Mouse (Mus musculus) forebrain, postnatal 0 days (tissue): ENCODE measurements around the gene Prim2. TPM values are rescaled to one million over a fixed set of nuclear protein-coding genes. Genes with fewer than 3 reads are reported as not detected.

Experiments
- ATAC-seq: fragments of 200-750 bp; cut with Nextera tagmentation; 2 replicates; pipeline ENCODE4 v1.8.0; 2017; ENCODE audit warnings: mild to moderate bottlenecking, moderate library complexity
- DNase-seq: peaks from one replicate; pipeline ENCODE4 v3.0.0-alpha.2; 2015
- H3K27ac ChIP-seq: fragments of 300-500 bp; sonication (generic); 2 replicates; pipeline ENCODE4 v1.5.1; 2014; ENCODE audit warnings: low read depth, mild to moderate bottlenecking, antibody characterized with exemption, low read length, moderate library complexity, mixed read lengths
- H3K27me3 ChIP-seq: fragments of 300-500 bp; sonication (generic); 2 replicates; pipeline ENCODE4 v1.6.1; 2014; ENCODE audit warnings: mild to moderate bottlenecking, low read length, mixed read lengths; ENCODE audit not compliant: insufficient read depth
- H3K36me3 ChIP-seq: fragments of 300-500 bp; sonication (generic); 2 replicates; pipeline ENCODE4 v1.6.1; 2014; ENCODE audit warnings: mild to moderate bottlenecking, moderate library complexity; ENCODE audit not compliant: insufficient read depth
- H3K4me1 ChIP-seq: fragments of 300-500 bp; sonication (generic); 2 replicates; pipeline ENCODE4 v1.6.1; 2014; ENCODE audit warnings: antibody characterized with exemption; ENCODE audit not compliant: insufficient read depth
- H3K4me2 ChIP-seq: fragments of 300-500 bp; sonication (generic); 2 replicates; pipeline ENCODE4 v1.6.1; 2014; ENCODE audit warnings: low read depth, mild to moderate bottlenecking, moderate library complexity
- H3K4me3 ChIP-seq: fragments of 300-500 bp; sonication (generic); 2 replicates; pipeline ENCODE4 v1.5.1; 2014; ENCODE audit warnings: low read depth, low read length, mixed read lengths
- H3K9ac ChIP-seq: fragments of 300-500 bp; sonication (generic); 2 replicates; pipeline ENCODE4 v1.6.1; 2014; ENCODE audit warnings: mild to moderate bottlenecking
- H3K9me3 ChIP-seq: fragments of 300-500 bp; sonication (generic); 2 replicates; pipeline ENCODE4 v1.6.1; 2016; ENCODE audit warnings: low read length
- CTCF ChIP-seq: sonication (generic); IDR thresholded peaks from 2 replicates; pipeline ENCODE4 v1.5.1; 2016; ENCODE audit warnings: antibody characterized with exemption, control low read depth, low read depth
- WGBS: fragments of 180-500 bp; shearing (Covaris S2); extraction: QIAGEN DNeasy Blood & Tissue Kit; methylation state at CpG from one replicate; pipeline ENCODE4 v1.1.7; 2014; 5-methylcytosine and 5-hydroxymethylcytosine counted together
- polyA plus RNA-seq: library from polyadenylated mRNA; unstranded; fragments of >200 nt; fragmentation: Nextera tagmentation; extraction: Ambion mirVana; gene quantifications from 2 replicates; pipeline ENCODE4 v1.2.1, GENCODE M21; 2015
- total RNA-seq: library from RNA; depleted of rRNA; stranded (reverse); fragments of >200 nt; gene quantifications from 2 replicates; pipeline ENCODE4 v1.2.3, GENCODE M21; 2014

The Prim2 gene
- total and polyA plus RNA-seq, 2 experiments from 2014 or later = 18.3 to 26.9 TPM

DNA sequence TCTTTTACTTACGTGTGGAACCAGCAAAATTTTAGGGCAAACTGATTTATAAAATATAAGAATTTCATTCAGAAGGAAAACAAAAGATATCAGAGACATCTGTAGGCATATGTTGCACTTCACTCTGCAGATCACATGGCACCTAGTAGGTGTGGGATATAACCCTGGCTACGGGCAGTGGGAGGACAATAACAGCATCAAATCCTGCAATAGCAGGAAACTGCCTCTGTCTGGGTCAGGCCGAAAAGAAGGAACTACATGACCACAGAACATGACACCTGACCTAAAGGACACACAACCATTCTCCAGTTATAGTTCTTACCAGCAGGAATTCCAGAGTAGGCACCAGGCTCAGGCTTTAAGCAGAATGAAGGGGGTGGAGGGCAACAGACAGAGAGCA is 137.7 kb downstream of the Prim2 start:
- ATAC-seq (no peak), DNase-seq (no peak)
- 73% methylated on average over 3 of the region's 3 CpGs for WGBS
- no peak overlapping the region for H3K27ac ChIP-seq
- H3K9me3 ChIP-seq = no peaks in the 10 kb centered on the region
- no peaks in the 10 kb centered on the region for H3K36me3 ChIP-seq
- H3K4me2 ChIP-seq = no peak overlapping the region
- H3K4me1 ChIP-seq = peaks cover 11% of the 10 kb centered on the region
- H3K4me3 ChIP-seq = no peak overlapping the region
- TF ChIP-seq CTCF = no peak
- no peaks in the 10 kb centered on the region for H3K27me3 ChIP-seq
- H3K9ac ChIP-seq = no peak overlapping the region

DNA sequence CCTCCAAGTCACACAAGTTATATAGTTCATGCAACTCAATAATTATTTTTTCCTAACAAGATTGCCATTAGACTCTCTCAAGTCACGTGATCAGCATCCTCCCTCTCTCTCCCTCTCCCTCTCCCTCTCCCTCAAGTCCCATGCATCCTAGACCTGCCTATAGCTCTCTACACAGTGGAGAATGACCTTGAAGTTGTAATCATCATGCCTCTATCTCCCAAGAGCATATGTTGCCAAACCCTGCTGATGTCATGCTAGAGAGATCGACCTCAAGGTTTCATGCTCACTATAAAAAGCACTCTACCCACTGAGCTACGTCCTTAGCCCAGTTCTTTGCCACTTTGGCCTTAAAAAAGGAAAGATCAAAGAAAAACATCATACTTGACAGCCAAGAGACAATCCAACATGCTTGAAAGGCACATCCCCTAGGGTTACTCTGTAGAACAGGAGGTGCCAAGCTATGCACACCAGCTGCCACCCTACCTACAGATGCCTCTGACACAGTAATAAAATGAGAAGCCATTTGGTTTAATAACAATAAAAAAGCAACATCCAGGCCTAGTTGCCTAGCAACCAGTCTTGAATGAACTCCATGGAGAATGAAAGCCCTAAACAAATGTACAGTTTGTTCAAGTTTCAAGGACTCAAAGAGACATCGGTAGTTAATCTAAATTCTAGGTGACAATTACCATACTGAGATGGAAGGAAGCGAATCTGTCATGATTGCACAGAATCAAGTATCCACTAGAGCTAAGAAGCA is 138.3 kb downstream of the Prim2 start:
- Histone ChIP-seq H3K36me3 (no peaks in the 10 kb centered on the region), H3K4me2 (no peak overlapping the region), H3K9me3 (no peaks in the 10 kb centered on the region), H3K4me1 (peaks cover 11% of the 10 kb centered on the region), H3K4me3 (no peak overlapping the region), H3K27me3 (no peaks in the 10 kb centered on the region), H3K9ac (no peak overlapping the region), H3K27ac (peak overlapping the region; percentile 24; the same call in 1 of the 2 replicates)
- peak; percentile 57 for DNase-seq
- TF ChIP-seq CTCF = no peak
- ATAC-seq = peak; percentile 63; the same call in 1 of the 2 replicates
- 48% methylated on average over 5 of the region's 5 CpGs for WGBS

DNA sequence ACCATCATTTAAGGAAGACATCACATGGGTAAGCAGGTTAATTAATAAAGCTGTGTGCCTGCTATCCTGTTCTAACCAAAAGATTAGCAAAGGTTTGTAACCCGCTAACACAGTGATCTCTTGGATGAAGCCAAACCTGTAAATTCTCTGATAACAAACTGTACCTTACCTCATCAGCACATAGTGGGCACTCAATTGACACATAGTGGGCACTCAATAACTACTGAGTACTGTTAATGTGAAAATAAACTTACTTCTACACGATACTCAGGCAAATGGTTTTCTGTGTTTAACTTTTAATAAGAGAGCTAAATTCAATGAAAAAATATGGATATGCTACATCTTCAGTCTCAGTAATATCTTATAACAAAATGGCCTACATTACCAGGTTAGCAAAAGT is 139.1 kb downstream of the Prim2 start:
- Histone ChIP-seq H3K9me3 (no peaks in the 10 kb centered on the region), H3K4me1 (peaks cover 11% of the 10 kb centered on the region), H3K36me3 (no peaks in the 10 kb centered on the region), H3K9ac (no peak overlapping the region), H3K4me2 (no peak overlapping the region), H3K4me3 (no peak overlapping the region), H3K27me3 (no peaks in the 10 kb centered on the region), H3K27ac (no peak overlapping the region)
- no peak for TF ChIP-seq CTCF
- DNase-seq (no peak), ATAC-seq (no peak)
- WGBS = 96% methylated on average over 2 of the region's 2 CpGs

DNA sequence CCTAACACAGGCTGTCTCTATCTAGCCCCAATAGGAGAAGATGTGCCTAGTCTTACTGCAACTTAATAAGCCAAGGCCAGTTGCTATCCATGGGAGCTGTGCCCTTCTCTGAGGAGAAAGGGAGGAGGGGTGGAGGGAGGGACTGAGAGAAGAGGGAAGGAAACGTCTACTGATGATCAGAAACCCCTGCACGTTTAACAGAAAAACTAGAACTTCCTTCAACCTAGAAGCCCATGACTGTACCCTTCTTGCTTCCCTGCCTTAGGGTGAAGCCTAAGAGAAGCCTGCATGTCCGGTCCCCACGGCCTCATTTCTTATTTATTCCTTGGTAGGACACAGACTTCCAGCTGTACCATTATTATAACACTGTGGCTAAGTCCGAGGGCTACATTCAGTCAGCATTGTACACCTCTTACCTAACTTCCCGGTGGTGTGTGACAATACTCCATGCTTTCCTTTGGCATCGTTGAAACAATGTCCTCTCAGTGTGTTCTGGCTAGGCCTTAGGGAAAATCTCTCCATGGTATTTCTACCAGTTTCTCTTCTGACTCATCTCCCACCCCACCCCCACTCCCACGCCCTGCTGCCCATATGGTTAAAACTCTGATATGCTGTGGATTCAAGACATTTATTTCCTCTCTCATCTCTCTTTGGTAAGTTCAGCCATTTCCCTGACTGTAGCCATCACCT is 139.9 kb downstream of the Prim2 start:
- H3K27ac ChIP-seq = no peak overlapping the region
- WGBS = 85% methylated on average over 8 of the region's 8 CpGs

DNA sequence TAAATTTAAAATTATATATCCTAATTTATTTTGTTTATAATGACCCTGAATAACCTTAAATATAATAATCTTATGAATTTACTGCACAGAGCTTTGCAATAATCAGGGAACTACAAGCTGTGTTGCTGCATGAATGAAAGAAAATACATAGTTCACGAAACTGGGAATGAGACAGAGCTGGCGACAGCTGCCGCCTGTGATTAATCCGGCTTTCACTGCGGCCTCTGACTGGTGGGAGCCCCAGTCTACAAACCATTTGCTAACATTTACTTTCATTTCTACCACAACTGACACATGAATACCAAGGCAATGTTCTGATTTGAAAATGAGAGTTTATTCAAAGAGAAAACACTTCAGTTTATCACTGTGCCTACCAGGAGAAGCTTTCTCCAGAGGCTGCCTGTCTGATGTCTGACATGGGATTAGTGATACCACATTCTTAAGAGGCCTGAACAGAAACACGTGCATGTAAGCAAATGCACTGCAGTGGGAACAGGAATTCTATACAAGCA is 142.2 kb downstream of the Prim2 start:
- ATAC-seq (peak; percentile 53; the same call in 1 of the 2 replicates), DNase-seq (no peak)
- Histone ChIP-seq H3K36me3 (no peaks in the 10 kb centered on the region), H3K27me3 (no peaks in the 10 kb centered on the region), H3K9me3 (no peaks in the 10 kb centered on the region), H3K4me1 (peaks cover 11% of the 10 kb centered on the region), H3K27ac (no peak overlapping the region), H3K9ac (no peak overlapping the region), H3K4me3 (no peak overlapping the region), H3K4me2 (no peak overlapping the region)
- TF ChIP-seq CTCF = no peak
- WGBS = 28% methylated on average over 6 of the region's 6 CpGs

More for the DNA sequence above, 139.9 kb downstream of the Prim2 start:
- ATAC-seq = no peak
- H3K27me3 ChIP-seq = no peaks in the 10 kb centered on the region
- H3K9ac ChIP-seq = no peak overlapping the region
- no peaks in the 10 kb centered on the region for H3K36me3 ChIP-seq
- DNase-seq = no peak
- no peak for TF ChIP-seq CTCF
- H3K4me2 ChIP-seq = no peak overlapping the region
- peaks cover 11% of the 10 kb centered on the region for H3K4me1 ChIP-seq
- no peaks in the 10 kb centered on the region for H3K9me3 ChIP-seq
- no peak overlapping the region for H3K4me3 ChIP-seq

DNA sequence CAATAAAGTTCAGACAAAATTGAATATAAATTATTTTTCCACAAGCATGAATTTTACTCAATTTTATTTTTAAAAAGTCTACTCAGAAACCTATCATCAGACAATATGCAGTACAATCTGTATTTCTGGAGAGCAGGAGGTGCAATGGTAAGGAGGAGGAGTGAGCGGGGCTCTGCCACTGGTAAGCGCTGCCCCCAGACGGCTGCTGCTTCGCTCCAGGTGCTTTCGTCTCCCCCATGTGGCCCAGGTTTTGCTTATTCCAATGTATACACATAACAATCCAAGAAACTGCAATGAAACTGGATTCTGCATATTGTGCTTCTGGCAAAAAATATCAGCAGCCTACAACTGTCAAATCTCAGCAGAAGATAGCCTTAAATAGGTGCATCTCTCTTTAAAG is 146.4 kb downstream of the Prim2 start:
- Histone ChIP-seq H3K27ac (no peak overlapping the region), H3K36me3 (no peaks in the 10 kb centered on the region), H3K27me3 (no peaks in the 10 kb centered on the region), H3K9ac (no peak overlapping the region), H3K4me3 (no peak overlapping the region), H3K4me2 (no peak overlapping the region), H3K4me1 (no peaks in the 10 kb centered on the region), H3K9me3 (no peaks in the 10 kb centered on the region)
- no peak for DNase-seq
- TF ChIP-seq CTCF = no peak
- no peak for ATAC-seq
- 85% methylated on average over 5 of the region's 5 CpGs for WGBS

DNA sequence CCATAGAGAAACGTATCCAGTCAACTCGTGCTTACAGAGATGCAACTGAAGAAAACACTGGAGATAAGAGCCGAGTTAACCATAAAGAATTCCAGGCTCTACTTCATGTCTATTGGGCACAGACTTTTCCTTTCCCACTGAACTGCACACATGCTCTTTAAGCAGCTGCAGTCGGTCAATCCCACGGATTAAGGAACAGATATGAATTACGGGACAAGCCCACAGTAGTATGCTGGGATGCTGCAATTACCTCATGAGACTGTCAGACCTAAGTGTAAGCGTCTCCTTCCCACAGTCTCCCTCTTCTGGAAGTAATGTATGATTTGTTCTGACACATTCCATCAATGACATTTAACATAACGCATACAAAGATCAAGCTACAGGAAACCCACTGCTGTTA is 154.5 kb downstream of the Prim2 start:
- Histone ChIP-seq H3K9ac (no peak overlapping the region), H3K4me1 (no peaks in the 10 kb centered on the region), H3K36me3 (no peaks in the 10 kb centered on the region), H3K4me3 (no peak overlapping the region), H3K4me2 (no peak overlapping the region), H3K27me3 (no peaks in the 10 kb centered on the region), H3K9me3 (no peaks in the 10 kb centered on the region), H3K27ac (no peak overlapping the region)
- ATAC-seq (no peak), DNase-seq (no peak)
- 0 out of 2 replicates have a peak, but pooled peaks have one; percentile 10 for TF ChIP-seq CTCF
- 87% methylated on average over 8 of the region's 8 CpGs for WGBS
